9 mouse cellular contexts compared by ENCODE assay signal in the genomic region with DNA sequence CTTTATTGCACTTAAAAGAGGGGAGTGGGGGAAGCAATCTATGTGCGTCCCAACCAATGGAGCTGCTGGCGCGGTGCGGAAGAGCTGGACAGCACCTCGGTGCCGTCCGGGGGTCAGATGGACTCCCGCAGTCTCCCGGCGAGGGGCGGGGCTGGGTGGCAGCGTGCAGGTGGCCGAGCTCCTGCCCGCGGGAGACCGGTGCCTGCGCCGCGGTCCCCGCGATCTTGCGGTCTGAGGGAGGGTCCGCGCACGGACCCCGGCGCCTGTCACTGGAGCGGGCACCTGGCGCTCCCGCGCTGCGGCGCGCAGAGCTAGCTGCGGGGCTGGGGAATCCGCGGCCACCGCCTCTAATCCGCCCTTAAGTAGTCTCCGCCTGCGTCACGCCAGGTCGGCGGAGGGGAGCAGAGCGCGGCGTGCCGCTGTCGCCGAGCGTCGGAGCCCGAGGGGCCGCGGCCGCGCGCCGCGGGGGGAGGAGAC. TPM values are rescaled to one million over a fixed set of nuclear protein-coding genes. Genes with fewer than 3 reads are reported as not detected.
DNase-seq lines count a peak whose midpoint lies in the region; ATAC-seq and TF ChIP-seq lines count a peak whose summit lies in the region.
"Had no signal": no experiment of that assay in that cellular context is flagged by ENCODE, and none has a peak within 500 bp of the region (broad histone marks: within the 10 kb centered on the region; RNA-seq: fewer than 3 reads in every experiment).

A gene (minus strand): TSS at position 325 of the 477 bp plus-strand sequence.

- peak; percentile 20 for DNase-seq in cerebellum, adult 11 months
- no peak for DNase-seq in cerebellum, adult 9-10 months
- peak; percentile 44 to 56 for DNase-seq in right cerebral cortex, postnatal 10 days (ENCODE audit: low spot score in 2 of 2)
- DNase-seq in right cerebral cortex, postnatal 36 days (ENCODE audit: low spot score in 2 of 2) = no peak
- peak; percentile 67 for DNase-seq in forebrain, postnatal 0 days
- DNase-seq in limb, embryonic 14.5 days (ENCODE audit: low spot score) = no peak
- DNase-seq in right cerebral cortex, postnatal 4 days = peak; percentile 38
- no peak for DNase-seq in lung, postnatal 25 days (ENCODE audit: low spot score)

- H3K36me3 ChIP-seq in forebrain, postnatal 0 days (ENCODE audit: insufficient read depth) = no peaks in the 10 kb centered on the region
- H3K36me3 ChIP-seq in limb, embryonic 14.5 days (ENCODE audit: control insufficient read depth, insufficient read depth, low read length) = no peaks in the 10 kb centered on the region

- H3K4me3 ChIP-seq in forebrain, postnatal 0 days (ENCODE audit: low read depth, low read length) = peak within 1 kb of the TSS; percentile 60
- peak within 1 kb of the TSS; percentile 37 for H3K4me3 ChIP-seq in limb, embryonic 14.5 days (replicated peaks; ENCODE audit: low read length)

- H3K27me3 ChIP-seq in forebrain, postnatal 0 days (ENCODE audit: insufficient read depth, low read length) = peaks cover 9% of the 10 kb centered on the region; the same call in 1 of the 2 replicates
- peaks cover 50% of the 10 kb centered on the region for H3K27me3 ChIP-seq in limb, embryonic 14.5 days (ENCODE audit: control insufficient read depth, insufficient read depth, low read length)

- peak; percentile 84 for ATAC-seq in forebrain, postnatal 0 days
- no peak for ATAC-seq in limb, embryonic 14.5 days (ENCODE audit: low FRiP score, low read depth)

- under 1% methylated on average over 60 of the region's 60 CpGs for WGBS in forebrain, postnatal 0 days
- WGBS in limb, embryonic 14.5 days = under 1% methylated on average over 47 of the region's 60 CpGs

- H3K27ac ChIP-seq in forebrain, postnatal 0 days (ENCODE audit: low read depth, low read length) = peak within 1 kb of the TSS; percentile 76
- H3K27ac ChIP-seq in limb, embryonic 14.5 days (replicated peaks; ENCODE audit: low read depth, low read length) = no peak within 1 kb of the TSS

- H3K9me3 ChIP-seq in forebrain, postnatal 0 days (ENCODE audit: low read length) = no peaks in the 10 kb centered on the region
- no peaks in the 10 kb centered on the region for H3K9me3 ChIP-seq in limb, embryonic 14.5 days (ENCODE audit: control insufficient read depth, low read length)

- peak within 1 kb of the TSS; percentile 83 for H3K9ac ChIP-seq in forebrain, postnatal 0 days
- H3K9ac ChIP-seq in limb, embryonic 14.5 days (ENCODE audit: low read depth, low read length, severe bottlenecking) = no peak within 1 kb of the TSS

- H3K4me1 ChIP-seq in forebrain, postnatal 0 days (ENCODE audit: insufficient read depth) = no peaks in the 10 kb centered on the region
- peaks cover 9% of the 10 kb centered on the region; the same call in 1 of the 2 replicates for H3K4me1 ChIP-seq in limb, embryonic 14.5 days (ENCODE audit: control insufficient read depth, insufficient read depth, low read length)

- TF ChIP-seq CTCF in forebrain, postnatal 0 days (IDR thresholded peaks at IDR 0.05; ENCODE audit: low read depth) = no peak

- peak within 1 kb of the TSS; percentile 81 for H3K4me2 ChIP-seq in forebrain, postnatal 0 days (ENCODE audit: low read depth)
- H3K4me2 ChIP-seq in limb, embryonic 14.5 days (replicated peaks; ENCODE audit: low read depth, low read length, severe bottlenecking) = peak within 1 kb of the TSS; percentile 59

- no peak for TF ChIP-seq POLR2A in limb, embryonic 14.5 days (IDR thresholded peaks at IDR 0.05; ENCODE audit: borderline replicate concordance, extremely low read depth, insufficient read depth, insufficient read length)

RNA-seq across cellular contexts. Expression of the gene that starts here (rescaled TPM):
- total RNA-seq in forebrain, postnatal 0 days (2014; rRNA removed) = 26.4 and 37.7 TPM in 2 replicates
- 4.2 and 6.6 TPM in 2 replicates for polyA plus RNA-seq in forebrain, postnatal 0 days (2015; fragmentation: Nextera tagmentation; extraction: Ambion mirVana)
- 0.24 and 0.30 TPM in 2 replicates for polyA plus RNA-seq in limb, embryonic 14.5 days (2012; rRNA removed)
- polyA plus RNA-seq in limb, embryonic 14.5 days (2014; fragmentation: Nextera tagmentation; extraction: Ambion mirVana) = 0.07 TPM in 1 of 2 replicates, not detected in the other
- polyA plus RNA-seq: spleen, adult 2 months had no signal

Comparison
In these comparisons a context has a peak if more than half of its experiments do, and no peak if none do; other contexts are left out.
1. DNase-seq: peak in cerebellum, adult 11 months (single experiment), right cerebral cortex, postnatal 10 days (2 of 2), forebrain, postnatal 0 days (single experiment) and right cerebral cortex, postnatal 4 days (single experiment); none in cerebellum, adult 9-10 months (single experiment), right cerebral cortex, postnatal 36 days (0 of 2), limb, embryonic 14.5 days (single experiment) and lung, postnatal 25 days (single experiment).